Mouse (Mus musculus): Measurements from ENCODE around the gene Oas1d.

DNA sequence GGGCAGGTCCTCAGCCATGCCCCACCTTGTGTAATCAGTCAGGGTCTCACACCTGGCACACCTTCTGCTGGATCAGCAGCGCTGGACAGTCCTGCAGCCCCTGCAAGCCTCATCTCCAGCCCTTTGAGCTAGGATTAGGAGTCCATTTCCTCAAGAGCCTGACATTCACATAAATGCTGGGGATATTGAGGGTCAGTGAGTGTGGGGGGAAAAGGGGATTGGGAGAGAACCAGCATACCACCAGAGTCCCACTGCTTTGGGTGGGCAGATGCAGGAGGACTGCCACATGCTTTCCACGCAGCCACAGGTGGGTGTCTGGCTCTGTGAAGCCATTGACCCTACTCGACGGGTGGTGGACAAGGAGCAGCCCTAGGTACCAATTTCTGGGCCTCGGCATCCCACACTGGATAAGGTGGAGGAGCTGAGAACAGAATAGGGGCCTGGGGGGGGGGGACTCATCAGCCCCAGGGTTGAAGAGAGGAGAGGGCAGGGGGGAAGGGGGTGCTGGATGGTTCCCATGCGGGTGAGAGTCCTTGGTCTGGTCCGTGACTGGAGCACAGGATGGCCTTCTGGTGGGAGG is 44.8 kb upstream of the Oas1d start:
- TF ChIP-seq MAFK (IDR thresholded peaks at IDR 0.05; ENCODE audit: insufficient read depth, low read depth, low read length) (no peak), HCFC1 (IDR thresholded peaks at IDR 0.05; ENCODE audit: borderline replicate concordance, insufficient read depth, low read length) (no peak)
